Mouse (Mus musculus) thymus, adult 2 months (tissue): ENCODE measurements around the gene Zfp526. TPM values are rescaled to one million over a fixed set of nuclear protein-coding genes. Genes with fewer than 3 reads are reported as not detected.

ENCODE experiments used
- DNase-seq: peaks from one replicate; pipeline ENCODE4 v3.0.0; 2021
- H3K27ac ChIP-seq: fragments of 200-500 bp; 2 replicates; pipeline ENCODE4 v1.5.1; 2012; ENCODE audit warnings: low read length, control low read depth; ENCODE audit not compliant: control insufficient read depth, insufficient read depth
- H3K27me3 ChIP-seq: fragments of 200-500 bp; 2 replicates; pipeline ENCODE4 v1.6.1; 2012; ENCODE audit warnings: mild to moderate bottlenecking, low read length, moderate library complexity, mixed read lengths; ENCODE audit not compliant: control insufficient read depth, insufficient read depth
- H3K36me3 ChIP-seq: fragments of 200-500 bp; 2 replicates; pipeline ENCODE4 v1.6.1; 2012; ENCODE audit warnings: mild to moderate bottlenecking, low read length, moderate library complexity; ENCODE audit not compliant: control insufficient read depth, insufficient read depth
- H3K4me1 ChIP-seq: fragments of 200-500 bp; replicated peaks from 2 replicates; pipeline ENCODE4 v1.6.1; 2012; ENCODE audit warnings: low read length; ENCODE audit not compliant: control insufficient read depth, insufficient read depth
- H3K4me3 ChIP-seq: fragments of 200-500 bp; 2 replicates; pipeline ENCODE4 v1.5.1; 2012; ENCODE audit warnings: mild to moderate bottlenecking, low read length, control low read depth, moderate library complexity; ENCODE audit not compliant: control insufficient read depth, insufficient read depth
- CTCF ChIP-seq: fragments of 200-500 bp; IDR thresholded peaks from 2 replicates; pipeline ENCODE4 v1.5.1; 2012; ENCODE audit warnings: mild to moderate bottlenecking, control low read depth, low read length, moderate library complexity, borderline replicate concordance; ENCODE audit not compliant: control insufficient read depth, poor library complexity, insufficient read depth; ENCODE audit errors: extremely low read depth
- POLR2A ChIP-seq: fragments of 200-500 bp; IDR thresholded peaks from 2 replicates; pipeline ENCODE4 v1.6.1; 2012; ENCODE audit warnings: mild to moderate bottlenecking, low read length, control low read depth, moderate library complexity; ENCODE audit not compliant: control insufficient read depth, poor library complexity, insufficient read depth; ENCODE audit errors: extremely low read depth
- WGBS: fragments of 180-500 bp; shearing (Covaris S2); methylation state at CpG from one replicate; pipeline ENCODE4 v1.1.7; 2018; 5-methylcytosine and 5-hydroxymethylcytosine counted together
- polyA plus RNA-seq: library from polyadenylated mRNA; depleted of rRNA; stranded (reverse); fragments of >200 nt; gene quantifications from 2 replicates; pipeline ENCODE4 v1.2.3, GENCODE M21; 2012

The Zfp526 gene
- polyA plus RNA-seq, 1 experiment, result 38.2 TPM

GRCm38 (mm10) chr7:25219416-25219750 lies 1.8 kb upstream of the Zfp526 start:
- no peak for DNase-seq
- TF ChIP-seq POLR2A (no peak), CTCF (no peak)
- H3K27me3 ChIP-seq, result no peaks in the 10 kb centered on the region
- H3K27ac ChIP-seq, result peak overlapping the region; percentile 45
- H3K36me3 ChIP-seq, result peaks cover 4% of the 10 kb centered on the region; the same call in 1 of the 2 replicates
- peaks cover 29% of the 10 kb centered on the region for H3K4me1 ChIP-seq
- WGBS, result under 1% methylated on average over 16 of the region's 16 CpGs
- H3K4me3 ChIP-seq, result peak overlapping the region; percentile 87

- peak overlapping the region; percentile 47 for H3K27ac ChIP-seq
- peak; percentile 96 for DNase-seq
- no peaks in the 10 kb centered on the region for H3K27me3 ChIP-seq
- peaks cover 8% of the 10 kb centered on the region; the same call in 1 of the 2 replicates for H3K36me3 ChIP-seq
- peak; percentile 55; the same call in 1 of the 2 replicates for TF ChIP-seq POLR2A
- 0 out of 2 replicates have a peak, but pooled peaks have one; percentile 45 for TF ChIP-seq CTCF
- H3K4me1 ChIP-seq, result peaks cover 29% of the 10 kb centered on the region
- WGBS, result 3% methylated on average over 31 of the region's 31 CpGs
- peak overlapping the region; percentile 87 for H3K4me3 ChIP-seq
These were observed 1.3 kb upstream of the Zfp526 start for GRCm38 (mm10) chr7:25219756-25220456.

- Histone ChIP-seq H3K4me1 (peaks cover 29% of the 10 kb centered on the region), H3K36me3 (peaks cover 15% of the 10 kb centered on the region), H3K27ac (peak within 1 kb of the TSS; percentile 68), H3K4me3 (peak within 1 kb of the TSS; percentile 87), H3K27me3 (no peaks in the 10 kb centered on the region)
- peak; percentile 30 for DNase-seq
- 2% methylated on average over 20 of the region's 20 CpGs for WGBS
- TF ChIP-seq POLR2A (no peak), CTCF (no peak)
These were observed 646 bp upstream of the Zfp526 start, which contains the start of gene Dedd2 for GRCm38 (mm10) chr7:25220457-25221101. TSS of gene Dedd2 (minus strand) at chr7:25220615.

GRCm38 (mm10) chr7:25222275-25222967 lies 1.2 kb downstream of the Zfp526 start:
- Histone ChIP-seq H3K27me3 (no peaks in the 10 kb centered on the region), H3K4me3 (no peak overlapping the region), H3K4me1 (peaks cover 28% of the 10 kb centered on the region), H3K36me3 (peaks cover 33% of the 10 kb centered on the region), H3K27ac (no peak overlapping the region)
- 92% methylated on average over 10 of the region's 10 CpGs for WGBS
- DNase-seq, result no peak
- TF ChIP-seq CTCF, result no peak
- no peak for TF ChIP-seq POLR2A

- no peak overlapping the region for H3K27ac ChIP-seq
- no peaks in the 10 kb centered on the region for H3K27me3 ChIP-seq
- TF ChIP-seq CTCF (no peak), POLR2A (no peak)
- 94% methylated on average over 1 of the region's 1 CpGs for WGBS
- H3K36me3 ChIP-seq, result peaks cover 68% of the 10 kb centered on the region
- H3K4me1 ChIP-seq, result peaks cover 40% of the 10 kb centered on the region
- no peak overlapping the region for H3K4me3 ChIP-seq
- DNase-seq, result no peak
These were observed 6.5 kb downstream of the Zfp526 start for GRCm38 (mm10) chr7:25227523-25228300.
